Mouse (Mus musculus) frontal cortex, adult 2 months (tissue): ENCODE measurements at regions not wholly inside any gene's neighbourhood (a gene's known extent, or its start where the extent isn't known, plus 50 kb on each side); places are given as distances from the start of the nearest gene placed in this dataset.

Experiments
- DNase-seq, 2 experiments: peaks; one replicate each; pipeline ENCODE4 v3.0.0; 2022; ENCODE audit warnings: low spot score in 1 of 2; ENCODE audit errors: extremely low spot score in 1 of 2

- DNase-seq: no peak
Measured at GRCm38 (mm10) chr1:61310063-61310760, 328.4 kb upstream of the Pard3b start.

- no peak for DNase-seq
Measured at GRCm38 (mm10) chr1:61310761-61311090, 327.9 kb upstream of the Pard3b start.

GRCm38 (mm10) chr1:61313196-61313595, 325.4 kb upstream of the Pard3b start:
- DNase-seq: no peak

- DNase-seq: no peak
Measured at GRCm38 (mm10) chr1:61316261-61316660, 322.4 kb upstream of the Pard3b start.

- DNase-seq: no peak
Measured at GRCm38 (mm10) chr1:61316736-61317135, 321.9 kb upstream of the Pard3b start.

- DNase-seq: no peak
Measured at GRCm38 (mm10) chr1:61318042-61318441, 320.6 kb upstream of the Pard3b start.

GRCm38 (mm10) chr1:61321513-61322145, 317.0 kb upstream of the Pard3b start:
- peak in 1 of 2 experiments; percentile 36 for DNase-seq

GRCm38 (mm10) chr1:61331456-61331855, 307.2 kb upstream of the Pard3b start:
- no peak for DNase-seq

GRCm38 (mm10) chr1:61331906-61332305, 306.7 kb upstream of the Pard3b start:
- no peak for DNase-seq

GRCm38 (mm10) chr1:61336367-61336766, 302.3 kb upstream of the Pard3b start:
- DNase-seq: no peak

GRCm38 (mm10) chr1:61352921-61353320, 285.7 kb upstream of the Pard3b start:
- no peak for DNase-seq

- no peak for DNase-seq
Measured at GRCm38 (mm10) chr1:61353481-61353880, 285.1 kb upstream of the Pard3b start.

GRCm38 (mm10) chr1:61355241-61355640, 283.4 kb upstream of the Pard3b start:
- no peak for DNase-seq

- no peak for DNase-seq
Measured at GRCm38 (mm10) chr1:61359011-61359930, 279.4 kb upstream of the Pard3b start.

- no peak for DNase-seq
Measured at GRCm38 (mm10) chr1:61372581-61372980, 266.0 kb upstream of the Pard3b start.

GRCm38 (mm10) chr1:61373661-61374491, 264.7 kb upstream of the Pard3b start:
- DNase-seq: no peak

- no peak for DNase-seq
Measured at GRCm38 (mm10) chr1:61376417-61376816, 262.2 kb upstream of the Pard3b start.

GRCm38 (mm10) chr1:61377070-61377469, 261.6 kb upstream of the Pard3b start:
- DNase-seq: peak in 1 of 2 experiments; percentile 81

GRCm38 (mm10) chr1:61378240-61378639, 260.4 kb upstream of the Pard3b start:
- no peak for DNase-seq

- DNase-seq: no peak
Measured at GRCm38 (mm10) chr1:61379771-61380517, 258.7 kb upstream of the Pard3b start.
